Mouse (Mus musculus): ENCODE results near the gene Amhr2.

GRCm38 (mm10) chr15:102398629-102399028 is 46.5 kb upstream of the Amhr2 start:
- TF ChIP-seq CTCF (IDR thresholded peaks at IDR 0.05; ENCODE audit: borderline replicate concordance, insufficient read depth, low read depth, low read length) (no peak), POLR2A (IDR thresholded peaks at IDR 0.05; ENCODE audit: borderline replicate concordance, insufficient read depth, low read length) (no peak)

Measured in cerebellum, adult 2 months (tissue).